Comparison of ENCODE assay signal across 8 mouse cellular contexts in genomic region chr11:59707931-59708611, GRCm38 (mm10). TPM values are rescaled to one million over a fixed set of nuclear protein-coding genes. Genes with fewer than 3 reads are reported as not detected.
DNase-seq lines count a peak whose midpoint lies in the region; ATAC-seq and TF ChIP-seq lines count a peak whose summit lies in the region.

No protein-coding gene starts in this region.

- no peak overlapping the region for H3K4me3 ChIP-seq in embryonic facial prominence, embryonic 15.5 days (replicated peaks)
- H3K4me3 ChIP-seq in heart, embryonic 11.5 days (ENCODE audit: low read depth, low read length), result 0 out of 2 replicates have a peak overlapping the region, but pooled peaks have one; percentile 10
- no peak overlapping the region for H3K4me3 ChIP-seq in kidney, embryonic 15.5 days (replicated peaks)
- H3K4me3 ChIP-seq in limb, embryonic 13.5 days, result no peak overlapping the region
- no peak overlapping the region for H3K4me3 ChIP-seq in midbrain, postnatal 0 days (ENCODE audit: low read depth, low read length)
- no peak overlapping the region for H3K4me3 ChIP-seq in testis, adult 2 months (ENCODE audit: control insufficient read depth, low read depth, low read length)

- TF ChIP-seq POLR2A in testis, adult 2 months (IDR thresholded peaks at IDR 0.05; ENCODE audit: control insufficient read depth, low read depth, low read length), result no peak

- no peak for TF ChIP-seq CTCF in midbrain, postnatal 0 days (IDR thresholded peaks at IDR 0.05)
- TF ChIP-seq CTCF in testis, adult 2 months (IDR thresholded peaks at IDR 0.05; ENCODE audit: control insufficient read depth, insufficient read depth, insufficient replicate concordance, low read depth, low read length), result no peak

- H3K27me3 ChIP-seq in embryonic facial prominence, embryonic 15.5 days, result no peaks in the 10 kb centered on the region
- no peaks in the 10 kb centered on the region for H3K27me3 ChIP-seq in heart, embryonic 11.5 days (ENCODE audit: control insufficient read depth, insufficient read depth, low read length)
- H3K27me3 ChIP-seq in kidney, embryonic 15.5 days, result no peaks in the 10 kb centered on the region
- no peaks in the 10 kb centered on the region for H3K27me3 ChIP-seq in limb, embryonic 13.5 days
- H3K27me3 ChIP-seq in midbrain, postnatal 0 days (ENCODE audit: insufficient read depth, low read length), result no peaks in the 10 kb centered on the region
- H3K27me3 ChIP-seq in testis, adult 2 months (ENCODE audit: control insufficient read depth, insufficient read depth, low read length), result no peaks in the 10 kb centered on the region

- peak; percentile 85 for ATAC-seq in embryonic facial prominence, embryonic 15.5 days (ENCODE audit: insufficient number of reproducible peaks, low FRiP score, low TSS enrichment, low read depth)
- peak; percentile 42; the same call in 1 of the 2 replicates for ATAC-seq in heart, embryonic 11.5 days (replicated peaks; ENCODE audit: insufficient number of reproducible peaks, low FRiP score, low TSS enrichment)
- ATAC-seq in kidney, embryonic 15.5 days (replicated peaks; ENCODE audit: low FRiP score), result peak; percentile 85
- peak; percentile 54; the same call in 1 of the 2 replicates for ATAC-seq in limb, embryonic 13.5 days (ENCODE audit: low FRiP score, low read depth)
- ATAC-seq in midbrain, postnatal 0 days (ENCODE audit: low FRiP score), result no peak

- no peak overlapping the region for H3K9ac ChIP-seq in embryonic facial prominence, embryonic 15.5 days
- H3K9ac ChIP-seq in heart, embryonic 11.5 days (ENCODE audit: low read depth, low read length), result peak overlapping the region; percentile 7; the same call in 1 of the 2 replicates
- no peak overlapping the region for H3K9ac ChIP-seq in kidney, embryonic 15.5 days
- H3K9ac ChIP-seq in limb, embryonic 13.5 days, result 0 out of 2 replicates have a peak overlapping the region, but pooled peaks have one; percentile 13
- H3K9ac ChIP-seq in midbrain, postnatal 0 days (replicated peaks; ENCODE audit: low read length, poor library complexity, severe bottlenecking), result no peak overlapping the region

- DNase-seq in adrenal gland, adult 2 months, result peak; percentile 66
- DNase-seq in adrenal gland, adult 18-20 months (ENCODE audit: low spot score in 2 of 2), result no peak
- peak; percentile 74 for DNase-seq in midbrain, postnatal 0 days (ENCODE audit: low spot score)

- no peaks in the 10 kb centered on the region for H3K9me3 ChIP-seq in embryonic facial prominence, embryonic 15.5 days (replicated peaks)
- H3K9me3 ChIP-seq in heart, embryonic 11.5 days (replicated peaks; ENCODE audit: control insufficient read depth, low read length), result no peaks in the 10 kb centered on the region
- no peaks in the 10 kb centered on the region for H3K9me3 ChIP-seq in kidney, embryonic 15.5 days (replicated peaks)
- no peaks in the 10 kb centered on the region for H3K9me3 ChIP-seq in limb, embryonic 13.5 days
- no peaks in the 10 kb centered on the region for H3K9me3 ChIP-seq in midbrain, postnatal 0 days (ENCODE audit: low read length)

- H3K27ac ChIP-seq in embryonic facial prominence, embryonic 15.5 days (replicated peaks), result peak overlapping the region; percentile 94
- H3K27ac ChIP-seq in heart, embryonic 11.5 days (ENCODE audit: low read depth, low read length), result peak overlapping the region; percentile 91
- peak overlapping the region; percentile 93 for H3K27ac ChIP-seq in kidney, embryonic 15.5 days
- peak overlapping the region; percentile 65 for H3K27ac ChIP-seq in limb, embryonic 13.5 days
- H3K27ac ChIP-seq in midbrain, postnatal 0 days (ENCODE audit: low read depth, low read length), result peak overlapping the region; percentile 85
- peak overlapping the region; percentile 73 for H3K27ac ChIP-seq in testis, adult 2 months (ENCODE audit: control insufficient read depth, insufficient read depth, low read depth, low read length)

- 19% methylated on average over 11 of the region's 11 CpGs for WGBS in embryonic facial prominence, embryonic 15.5 days
- 31% methylated on average over 11 of the region's 11 CpGs for WGBS in heart, embryonic 11.5 days (ENCODE audit: insufficient replicate concordance)
- 43% methylated on average over 11 of the region's 11 CpGs for WGBS in kidney, embryonic 15.5 days
- WGBS in limb, embryonic 13.5 days, result 53% methylated on average over 11 of the region's 11 CpGs
- 20% methylated on average over 11 of the region's 11 CpGs for WGBS in midbrain, postnatal 0 days

- H3K4me2 ChIP-seq in embryonic facial prominence, embryonic 15.5 days (replicated peaks), result peak overlapping the region; percentile 30
- H3K4me2 ChIP-seq in heart, embryonic 11.5 days, result peak overlapping the region; percentile 60
- peak overlapping the region; percentile 9 for H3K4me2 ChIP-seq in kidney, embryonic 15.5 days
- H3K4me2 ChIP-seq in limb, embryonic 13.5 days (replicated peaks), result 0 out of 2 replicates have a peak overlapping the region, but pooled peaks have one; percentile 11
- H3K4me2 ChIP-seq in midbrain, postnatal 0 days (ENCODE audit: low read depth, low read length, poor library complexity, severe bottlenecking), result peak overlapping the region; percentile 9

- H3K36me3 ChIP-seq in embryonic facial prominence, embryonic 15.5 days, result peaks cover 5% of the 10 kb centered on the region; the same call in 1 of the 2 replicates
- no peaks in the 10 kb centered on the region; the same call in 1 of the 2 replicates for H3K36me3 ChIP-seq in heart, embryonic 11.5 days (ENCODE audit: control insufficient read depth, insufficient read depth, low read length)
- H3K36me3 ChIP-seq in kidney, embryonic 15.5 days, result 0 out of 2 replicates have a peak, but pooled peaks cover 4% of the 10 kb centered on the region
- peaks cover 26% of the 10 kb centered on the region for H3K36me3 ChIP-seq in limb, embryonic 13.5 days
- no peaks in the 10 kb centered on the region for H3K36me3 ChIP-seq in midbrain, postnatal 0 days (ENCODE audit: insufficient read depth, low read length)
- H3K36me3 ChIP-seq in testis, adult 2 months (ENCODE audit: control insufficient read depth, insufficient read depth, low read length), result peaks cover 1% of the 10 kb centered on the region; the same call in 1 of the 2 replicates

- H3K4me1 ChIP-seq in embryonic facial prominence, embryonic 15.5 days, result peaks cover 26% of the 10 kb centered on the region
- H3K4me1 ChIP-seq in heart, embryonic 11.5 days (ENCODE audit: control insufficient read depth, insufficient read depth, low read length), result peaks cover 48% of the 10 kb centered on the region
- H3K4me1 ChIP-seq in kidney, embryonic 15.5 days, result peaks cover 36% of the 10 kb centered on the region
- H3K4me1 ChIP-seq in limb, embryonic 13.5 days, result peaks cover 24% of the 10 kb centered on the region
- peaks cover 20% of the 10 kb centered on the region; the same call in 1 of the 2 replicates for H3K4me1 ChIP-seq in midbrain, postnatal 0 days (ENCODE audit: insufficient read depth, low read length)
- peaks cover 5% of the 10 kb centered on the region for H3K4me1 ChIP-seq in testis, adult 2 months (ENCODE audit: control insufficient read depth, insufficient read depth, low read length)

RNA-seq across cellular contexts. Expression of gene Mprip, which starts 47.0 kb away (rescaled TPM):
- total RNA-seq in adrenal gland, adult 2 months (2021), result 100 to 1,000 TPM; 190 to 233 TPM
- 48.0 and 79.6 TPM in 2 replicates for polyA plus RNA-seq in adrenal gland, adult 2 months (2012; rRNA removed)
- total RNA-seq in adrenal gland, adult 18-20 months (2021), result 100 to 1,000 TPM; 200 to 219 TPM
- 66.9 and 75.8 TPM in 2 replicates for polyA plus RNA-seq in embryonic facial prominence, embryonic 15.5 days (2015; fragmentation: Nextera tagmentation; extraction: Ambion mirVana)
- 51.1 and 54.2 TPM in 2 replicates for polyA plus RNA-seq in heart, embryonic 11.5 days (2014; fragmentation: Nextera tagmentation; extraction: Ambion mirVana)
- 46.7 and 51.3 TPM in 2 replicates for polyA plus RNA-seq in kidney, embryonic 15.5 days (2015; fragmentation: Nextera tagmentation; extraction: Ambion mirVana)
- 40.7 and 44.4 TPM in 2 replicates for polyA plus RNA-seq in limb, embryonic 13.5 days (2015; fragmentation: Nextera tagmentation; extraction: Ambion mirVana)
- 157 and 172 TPM in 2 replicates for total RNA-seq in midbrain, postnatal 0 days (2014; rRNA removed)
- 49.3 and 53.3 TPM in 2 replicates for polyA plus RNA-seq in midbrain, postnatal 0 days (2015; fragmentation: Nextera tagmentation; extraction: Ambion mirVana)
- polyA plus RNA-seq in testis, adult 2 months (2012; rRNA removed), result 237 and 246 TPM in 2 replicates

Comparison
In these comparisons a context has a peak if more than half of its experiments do, and no peak if none do; other contexts are left out.
1. DNase-seq: peak in adrenal gland, adult 2 months (single experiment) and midbrain, postnatal 0 days (single experiment); none in adrenal gland, adult 18-20 months (0 of 2).
2. H3K4me2 ChIP-seq: peak in every context shown above with its lines; median percentile 60 in heart, embryonic 11.5 days; 30 in embryonic facial prominence, embryonic 15.5 days; 11 in limb, embryonic 13.5 days; 9 in kidney, embryonic 15.5 days; 9 in midbrain, postnatal 0 days.
3. H3K9ac ChIP-seq: peak in heart, embryonic 11.5 days (single experiment) and limb, embryonic 13.5 days (single experiment); none in embryonic facial prominence, embryonic 15.5 days (single experiment), kidney, embryonic 15.5 days (single experiment) and midbrain, postnatal 0 days (single experiment).
4. Peak in every context shown above with its lines, with median percentiles within 50 percentile points of each other: H3K27ac ChIP-seq.